Mouse (Mus musculus) c-Kit-positive CD71-positive TER-119-positive erythroid progenitor cells, embryonic 14.5 days (primary cell): ENCODE measurements around the gene Gatad1.
"Not testable (repeated sequence)": the region's sequence is repeated elsewhere in the genome, so short reads cannot be mapped to it uniquely, and the experiment has no call there.

Experiments
- DNase-seq: peaks from one replicate; pipeline ENCODE4 v3.0.0-alpha.2; 2013; ENCODE audit warnings: low spot score

The Gatad1 gene

DNA sequence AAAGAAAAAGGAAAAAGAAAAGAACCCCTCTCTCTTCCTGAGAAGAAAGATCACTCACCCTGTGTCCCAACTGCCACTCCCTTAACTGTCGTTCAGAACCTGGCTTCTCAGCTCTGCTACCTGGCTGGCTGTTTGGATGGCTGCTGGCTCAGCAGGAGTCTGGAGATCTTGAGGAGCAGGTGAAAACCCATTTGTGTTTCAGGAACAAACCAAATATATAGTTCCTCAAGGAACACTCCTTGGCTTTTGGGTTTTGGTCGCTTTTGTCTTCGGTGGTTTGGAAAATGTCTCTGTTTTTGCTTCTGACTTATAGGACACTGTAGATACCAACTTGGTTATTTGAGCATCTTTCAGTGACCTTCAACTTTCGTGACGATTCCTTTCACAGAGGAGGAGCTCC lies at the start of gene Gatad1:
Gene Gatad1 (minus strand): TSS at position 101 of the 400 bp plus-strand sequence.
- no peak for DNase-seq

DNA sequence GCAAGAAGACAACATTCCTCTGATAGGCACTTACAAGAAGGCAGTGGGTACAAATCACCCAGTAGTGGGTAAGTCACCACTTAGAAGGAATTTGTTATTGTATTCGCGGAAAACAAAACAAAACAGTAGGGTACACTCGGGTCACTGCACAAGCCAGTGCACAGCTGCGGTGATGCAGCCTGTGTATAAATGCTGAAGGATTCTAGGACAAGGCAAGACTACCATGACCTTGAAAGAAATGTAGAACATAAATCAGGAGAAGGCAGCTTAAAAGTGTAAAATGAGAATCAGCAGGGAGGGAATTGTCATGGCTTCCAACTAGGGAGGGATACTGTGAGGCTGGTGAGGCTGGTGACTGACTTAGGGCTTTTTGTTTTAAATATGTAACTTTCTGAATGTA lies 45.2 kb upstream of the Gatad1 start:
- DNase-seq = no peak

DNA sequence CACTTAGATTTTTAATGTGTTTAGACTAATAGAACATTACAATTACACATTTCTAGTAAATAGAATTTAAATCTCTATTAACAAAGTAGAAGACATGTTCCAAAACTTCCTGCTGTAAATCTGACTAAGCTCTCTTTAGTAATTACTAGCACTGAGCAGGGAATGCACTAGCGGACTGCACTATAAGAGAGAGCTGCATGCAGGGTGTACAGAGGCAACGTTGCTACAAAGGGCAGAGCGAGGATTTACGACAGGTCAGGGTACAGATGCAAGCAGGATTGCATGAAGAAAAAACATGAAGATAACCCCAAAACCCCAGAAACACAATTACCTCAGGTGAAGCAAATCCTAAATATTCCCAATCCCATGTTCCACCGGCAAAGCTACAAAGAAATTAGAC lies 43.0 kb upstream of the Gatad1 start:
- no peak for DNase-seq

DNA sequence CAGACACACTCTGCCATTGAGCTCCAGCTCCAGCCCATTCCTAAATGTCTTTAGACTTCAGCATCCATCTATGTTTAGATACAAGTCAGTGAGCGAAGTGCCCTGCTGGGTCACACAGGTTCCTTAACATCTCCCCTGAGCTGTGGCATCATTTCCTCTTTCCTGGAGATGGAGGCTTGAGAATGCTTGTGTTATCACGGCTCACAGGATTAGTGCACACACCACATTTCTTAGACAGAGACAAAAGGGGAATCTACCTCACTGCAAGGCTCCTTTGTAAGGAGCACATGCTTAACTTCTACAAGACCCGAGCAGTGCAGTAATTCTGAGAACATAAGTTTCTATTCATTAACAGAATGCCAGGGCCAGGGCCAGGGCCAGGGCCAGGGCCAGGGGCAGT lies 39.0 kb upstream of the Gatad1 start:
- no peak for DNase-seq

DNA sequence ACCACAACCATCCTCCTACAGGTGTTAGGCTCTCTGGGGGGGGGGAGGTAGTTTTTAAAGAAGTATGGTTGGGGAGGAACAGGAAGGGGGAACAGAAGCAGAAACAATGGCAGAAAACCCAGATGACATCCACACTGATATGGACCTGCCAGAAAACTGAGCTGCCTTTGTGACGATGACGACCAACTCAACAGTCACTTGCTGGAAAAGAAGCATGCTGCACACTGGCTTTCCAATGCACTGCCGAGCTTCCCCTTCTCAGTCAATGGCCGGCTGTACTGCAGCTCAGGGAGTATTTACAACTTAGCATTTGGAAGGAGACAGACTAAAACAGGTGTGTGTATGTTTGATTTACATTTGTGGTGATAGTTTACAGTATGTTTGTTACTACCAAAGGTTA lies 38.2 kb upstream of the Gatad1 start:
- no peak for DNase-seq

DNA sequence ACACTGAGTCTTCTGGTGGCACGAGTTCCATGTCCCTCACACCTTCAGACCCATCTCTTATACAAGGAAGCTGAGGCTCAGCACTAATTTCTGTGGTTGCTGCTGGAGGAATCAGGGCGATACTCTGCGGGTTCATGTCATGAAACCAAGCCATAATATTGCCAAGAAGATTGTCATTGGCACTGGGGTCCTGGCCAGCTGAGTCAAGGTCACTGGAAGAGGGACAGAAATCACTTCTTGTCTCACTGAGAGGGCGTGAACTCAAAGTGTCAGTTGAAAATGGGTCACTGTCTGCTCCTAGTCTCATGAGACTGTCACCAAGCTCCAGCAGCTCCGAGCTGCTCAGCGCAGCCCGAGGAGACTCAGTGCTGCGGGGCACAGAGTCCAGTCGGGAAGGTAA lies 36.0 kb upstream of the Gatad1 start:
- no peak for DNase-seq

DNA sequence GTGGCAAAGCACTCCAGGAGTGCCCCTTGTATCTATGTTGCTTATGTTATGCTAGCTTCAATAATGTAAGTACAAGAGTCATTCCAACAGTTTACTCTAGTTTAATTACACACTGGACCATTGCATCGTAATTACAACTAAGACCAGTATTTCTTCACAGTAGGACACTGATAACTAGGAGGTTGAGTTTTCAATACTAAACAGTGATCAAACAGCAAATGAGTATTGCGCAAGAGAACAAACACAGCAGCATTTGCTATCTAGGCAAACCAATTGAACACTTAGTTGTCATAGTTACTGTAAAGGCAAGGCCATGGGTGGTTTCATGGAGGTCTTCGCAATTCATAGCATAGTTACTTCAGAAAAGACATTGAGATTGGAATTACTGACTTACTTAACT lies 34.3 kb upstream of the Gatad1 start:
- DNase-seq = no peak

DNA sequence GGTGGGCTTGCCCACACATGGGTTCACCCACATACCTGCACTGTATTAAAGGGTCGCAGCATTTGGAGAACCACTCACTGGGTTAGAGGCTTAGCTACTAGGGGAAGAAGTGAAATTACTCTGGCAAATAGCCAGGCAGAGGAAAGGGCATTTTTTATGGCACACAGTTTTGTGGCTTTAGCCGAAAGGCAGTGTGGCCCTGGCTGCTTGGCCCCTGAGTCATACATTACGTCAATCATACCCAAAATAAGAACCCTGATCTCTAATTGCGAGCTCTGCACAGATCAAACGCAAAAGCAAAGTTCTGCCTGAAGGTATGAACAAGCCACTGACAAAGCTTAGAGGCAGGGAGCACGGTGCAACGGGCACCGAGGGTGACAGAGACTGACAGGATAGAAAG lies 31.3 kb upstream of the Gatad1 start:
- no peak for DNase-seq

DNA sequence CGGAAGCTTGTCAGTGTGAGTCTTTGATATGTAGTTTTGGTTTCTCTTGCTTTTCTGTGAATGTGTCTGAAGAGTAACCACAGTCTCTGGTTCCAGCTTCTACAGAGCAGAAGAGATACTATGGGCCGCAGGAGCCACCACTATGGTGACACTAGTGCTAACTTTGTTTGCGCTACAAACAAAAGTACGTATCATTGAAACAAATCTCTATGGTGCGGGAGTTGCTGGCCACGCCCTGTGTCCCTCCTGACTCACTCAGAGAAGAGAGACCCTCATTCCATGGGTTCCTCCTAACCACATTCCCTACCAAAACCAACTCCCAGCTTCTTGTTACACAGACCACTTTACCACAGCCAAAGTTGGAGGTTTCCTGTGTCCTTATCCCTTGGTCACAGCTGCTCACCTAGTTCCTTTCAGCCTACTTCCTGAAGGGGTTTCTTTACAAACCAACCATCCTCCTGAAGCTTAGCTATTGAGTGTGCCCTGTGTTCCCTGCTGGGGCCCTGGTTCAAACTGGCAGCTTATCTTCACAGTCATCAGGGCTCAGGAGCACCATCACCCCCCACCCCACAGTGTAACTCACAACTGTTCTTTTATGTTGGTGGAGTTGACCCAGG lies 13.1 kb upstream of the Gatad1 start:
- DNase-seq = no peak

DNA sequence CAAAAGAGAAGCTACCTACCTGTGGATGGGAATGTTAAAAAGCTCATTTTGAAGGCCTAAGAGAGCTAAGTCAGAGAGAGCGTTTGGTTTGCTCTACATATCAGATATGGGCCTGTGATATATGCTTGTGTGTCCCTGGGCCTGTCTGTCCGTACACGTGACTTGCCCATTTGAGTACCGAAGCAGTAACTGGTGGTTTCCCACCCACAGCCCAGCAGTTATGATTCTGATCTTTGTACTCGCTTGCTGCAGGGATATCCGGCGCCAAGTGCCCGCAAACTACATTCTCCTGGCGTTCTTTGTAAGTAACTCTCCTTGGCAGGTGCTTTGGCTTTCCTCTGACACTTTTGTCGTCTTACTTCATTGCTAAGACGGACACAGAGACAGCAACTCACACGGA lies 9.6 kb upstream of the Gatad1 start:
- DNase-seq = no peak

DNA sequence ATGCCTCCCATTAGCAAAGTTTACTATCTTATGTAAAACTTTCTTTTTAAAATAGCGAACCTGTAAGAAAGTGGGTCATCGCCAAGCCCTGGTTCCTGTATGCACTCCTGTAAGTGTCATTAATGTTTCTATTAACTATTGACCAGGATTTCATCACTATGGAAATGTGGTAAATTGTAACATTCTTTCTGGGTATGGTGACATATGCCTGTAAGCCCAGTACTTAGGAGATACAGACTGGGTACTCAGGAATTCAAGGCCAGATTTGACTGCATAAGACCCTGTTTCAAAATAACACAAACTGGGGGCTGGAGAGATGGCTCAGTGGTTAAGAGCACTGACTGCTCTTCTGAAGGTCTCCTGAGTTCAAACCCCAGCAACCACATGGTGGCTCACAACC lies 8.2 kb upstream of the Gatad1 start:
- DNase-seq = no peak

DNA sequence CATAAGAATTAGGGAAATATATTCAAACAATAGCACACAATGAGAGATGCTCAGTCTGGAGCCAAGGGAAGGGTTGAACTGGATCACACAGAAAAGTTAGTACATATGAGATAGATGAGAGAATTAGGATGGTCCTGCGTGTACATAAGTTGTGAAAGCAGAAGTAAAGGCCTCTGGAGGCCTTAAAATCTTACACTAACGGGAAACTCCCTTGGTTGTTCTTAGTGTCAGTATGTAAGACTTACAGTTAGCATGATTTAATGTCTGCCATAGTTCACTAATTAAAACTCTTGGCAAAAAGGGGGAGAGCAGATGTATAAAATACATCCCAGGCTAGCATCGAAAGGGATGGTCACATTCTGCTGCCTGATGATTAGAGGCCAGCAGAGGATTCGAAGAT lies 3.2 kb downstream of the Gatad1 start:
- no peak for DNase-seq

DNA sequence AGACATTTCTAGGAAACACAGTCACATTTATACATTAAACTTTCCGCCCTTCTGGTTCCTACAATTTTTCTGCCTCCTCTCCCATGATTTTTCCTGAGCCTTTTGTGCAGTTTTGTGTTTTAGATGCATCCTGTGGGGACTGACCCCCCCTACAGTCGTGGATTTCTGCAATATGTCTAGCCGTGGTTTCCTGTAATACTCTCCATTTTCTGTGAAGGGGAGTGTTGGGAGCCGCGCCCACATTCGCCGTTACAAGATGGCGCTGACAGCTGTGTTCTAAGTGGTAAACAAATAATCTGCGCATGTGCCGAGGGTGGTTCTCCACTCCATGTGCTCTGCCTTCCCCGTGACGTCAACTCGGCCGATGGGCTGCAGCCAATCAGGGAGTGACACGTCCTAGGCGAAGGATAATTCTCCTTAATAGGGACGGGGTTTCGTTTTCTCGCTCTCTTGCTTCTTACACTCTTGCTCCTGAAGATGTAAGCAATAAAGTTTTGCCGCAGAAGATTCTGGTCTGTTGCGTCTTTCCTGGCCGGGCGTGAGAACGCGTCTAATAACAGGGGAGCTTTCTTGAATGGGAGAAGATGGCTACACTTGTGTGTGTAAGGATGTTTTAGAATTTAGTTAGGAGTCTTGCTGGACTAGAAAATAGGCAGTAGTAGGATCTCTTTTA lies 3.9 kb downstream of the Gatad1 start:
- DNase-seq = not testable (repeated sequence)

DNA sequence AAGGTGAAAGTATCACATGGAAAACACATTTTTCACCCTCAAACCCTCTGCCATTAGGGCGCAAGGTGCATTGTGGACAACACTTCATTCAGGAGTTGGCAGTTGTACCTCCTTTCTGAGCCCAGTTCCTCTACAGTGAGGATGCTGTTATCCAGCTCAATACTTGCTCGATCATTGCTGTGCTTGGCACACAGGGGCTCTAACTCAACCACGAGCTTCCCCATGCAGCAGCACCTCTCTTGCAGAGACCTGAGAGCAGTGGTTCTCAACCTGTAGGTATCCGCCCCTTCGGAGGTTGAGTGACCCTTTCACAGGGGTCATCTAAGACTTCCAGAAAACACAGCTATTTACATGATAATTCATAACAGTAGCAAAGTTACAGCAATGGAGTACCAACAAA lies 5.4 kb downstream of the Gatad1 start:
- no peak for DNase-seq

DNA sequence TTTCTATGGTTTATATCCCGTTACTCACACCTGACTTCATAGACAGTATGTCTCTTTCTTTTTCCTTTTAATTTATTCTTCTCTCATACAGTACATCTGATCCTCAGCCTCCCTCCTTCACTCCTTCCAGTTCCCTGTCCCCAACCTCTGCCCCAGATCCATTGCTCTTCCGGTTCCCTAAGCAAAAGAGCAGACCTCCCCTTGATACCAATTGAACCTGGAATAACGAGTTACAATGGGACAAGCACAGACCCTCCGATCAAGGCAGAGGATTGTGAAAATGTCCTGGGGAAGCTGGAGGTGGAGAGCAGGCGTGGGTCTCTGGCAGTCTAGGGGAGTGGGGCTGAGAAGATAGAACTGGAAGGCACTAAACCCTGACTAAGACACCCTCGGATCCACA lies 6.1 kb downstream of the Gatad1 start, which contains the start of gene Tmbim7:
Gene Tmbim7 (plus strand): TSS at position 301 of the 400 bp plus-strand sequence.
- no peak for DNase-seq

DNA sequence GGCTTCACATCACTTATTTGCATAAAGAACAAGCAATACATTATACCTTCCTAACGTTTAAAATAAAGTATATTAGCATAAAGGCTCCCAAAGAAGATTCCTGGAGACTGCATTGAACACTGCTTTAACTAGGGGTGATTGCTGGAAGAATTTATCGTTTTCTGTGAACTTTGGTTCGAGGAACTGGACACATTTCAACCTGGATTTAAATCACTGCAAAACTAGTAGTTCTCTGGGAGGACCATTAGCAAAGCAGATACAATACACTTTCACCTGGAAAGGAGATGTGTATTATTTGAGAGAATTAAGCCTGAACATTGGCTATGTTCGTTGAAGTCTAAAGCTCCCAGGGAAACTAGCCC lies 8.2 kb downstream of the Gatad1 start:
- DNase-seq = no peak

DNA sequence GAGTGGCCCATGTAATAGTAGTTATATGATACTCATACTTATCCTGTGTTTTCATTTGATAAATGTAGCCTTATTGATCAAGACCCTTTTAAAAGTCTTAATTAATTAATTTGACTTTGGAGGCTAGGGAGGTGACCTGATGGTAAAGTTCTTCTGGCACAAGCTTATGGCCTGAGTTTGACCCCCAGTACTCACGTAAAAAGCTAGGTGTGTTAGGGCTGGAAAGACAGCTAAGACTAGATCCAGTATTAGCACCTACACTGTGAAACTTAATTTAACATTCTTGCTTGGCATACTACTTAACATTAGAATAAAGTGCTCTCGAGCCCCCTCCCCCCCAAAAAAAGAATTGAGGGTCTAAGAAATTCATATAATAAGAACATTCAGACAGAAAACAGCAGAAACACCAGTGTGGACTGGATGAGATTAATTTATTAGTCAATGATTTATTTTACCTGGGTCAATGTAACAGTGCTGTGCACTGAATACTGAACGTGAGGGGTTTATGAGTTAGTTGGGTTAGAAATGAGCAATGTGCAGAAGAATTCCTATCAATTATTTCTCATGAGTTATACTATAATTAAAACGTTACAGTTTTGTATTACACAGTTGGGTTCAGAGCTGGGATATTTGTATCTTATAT lies 8.7 kb downstream of the Gatad1 start:
- no peak for DNase-seq

DNA sequence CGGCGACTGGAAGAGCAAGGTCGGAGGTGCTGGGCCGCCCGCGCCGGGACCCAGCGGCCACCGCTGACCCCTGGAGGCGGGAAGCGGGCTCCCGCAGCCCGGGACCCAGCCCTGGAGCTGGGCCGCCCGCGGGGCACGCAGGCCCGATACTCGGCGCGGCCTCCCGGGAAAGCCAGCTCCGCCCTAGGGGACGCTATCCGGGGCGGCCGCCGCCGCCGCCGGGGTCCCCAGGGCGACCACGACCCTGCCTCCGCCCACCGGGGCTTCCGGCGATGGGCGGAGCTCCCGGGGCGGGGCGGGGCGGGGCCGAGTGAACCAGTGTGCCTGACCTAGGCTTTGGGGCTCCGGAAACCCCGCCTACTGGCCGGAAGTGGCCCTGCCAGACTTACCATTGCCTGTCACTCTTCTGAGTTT lies 9.3 kb downstream of the Gatad1 start:
- peak; percentile 86 for DNase-seq

DNA sequence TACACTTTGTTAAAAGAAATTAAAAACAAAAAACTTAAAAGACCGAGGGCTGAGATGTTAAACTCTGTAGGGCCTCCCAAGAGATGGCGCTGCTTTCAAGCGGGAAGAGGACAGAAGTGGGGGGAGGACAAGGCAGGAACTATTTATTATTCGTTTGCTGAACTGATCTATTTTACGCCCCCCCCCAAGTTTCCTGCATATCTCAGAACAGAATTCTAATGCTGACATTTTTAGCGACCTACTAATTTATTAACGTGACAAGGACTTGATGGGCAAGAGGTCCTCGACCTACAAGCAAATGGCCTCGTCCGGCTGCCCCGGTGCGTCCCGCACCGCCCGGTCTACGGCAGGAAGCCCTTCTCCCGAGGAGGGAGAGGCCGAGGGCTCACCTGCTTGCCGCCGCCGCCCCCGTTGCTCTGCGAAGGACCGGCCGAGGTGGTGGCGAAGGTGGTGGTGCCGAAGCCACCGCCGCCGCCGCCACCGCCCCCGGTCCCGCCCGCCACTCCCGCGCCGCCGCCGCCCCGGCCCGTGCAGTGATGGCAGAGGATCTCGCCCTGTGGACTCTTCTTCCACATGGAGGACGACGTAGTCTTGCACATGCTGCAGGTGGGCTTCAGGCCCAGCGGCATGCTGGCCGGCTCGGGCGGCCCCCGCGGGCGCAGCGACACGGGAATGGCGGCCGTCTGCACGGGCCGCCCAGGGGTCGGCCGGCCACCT lies 9.8 kb downstream of the Gatad1 start:
- DNase-seq = peak; percentile 64

DNA sequence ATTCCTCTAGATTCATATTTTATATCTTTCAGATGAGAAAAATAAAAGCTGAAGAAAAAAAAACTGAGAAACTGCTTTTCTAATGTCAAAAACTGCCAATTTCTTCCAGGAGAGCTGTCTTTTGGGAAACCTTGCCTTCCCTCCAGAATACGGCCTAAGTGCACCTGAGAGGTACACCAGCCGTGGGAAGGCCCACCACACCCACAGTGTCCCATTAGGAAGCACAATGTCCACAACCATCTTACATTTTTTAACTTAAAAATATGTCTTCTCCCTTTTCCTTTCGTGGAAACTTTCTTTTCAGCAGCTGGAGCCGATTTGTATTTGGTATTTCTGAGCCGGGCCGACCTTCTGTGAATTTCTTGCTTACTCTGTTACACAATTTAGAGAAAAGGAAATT lies 10.4 kb downstream of the Gatad1 start:
- peak; percentile 27 for DNase-seq

DNA sequence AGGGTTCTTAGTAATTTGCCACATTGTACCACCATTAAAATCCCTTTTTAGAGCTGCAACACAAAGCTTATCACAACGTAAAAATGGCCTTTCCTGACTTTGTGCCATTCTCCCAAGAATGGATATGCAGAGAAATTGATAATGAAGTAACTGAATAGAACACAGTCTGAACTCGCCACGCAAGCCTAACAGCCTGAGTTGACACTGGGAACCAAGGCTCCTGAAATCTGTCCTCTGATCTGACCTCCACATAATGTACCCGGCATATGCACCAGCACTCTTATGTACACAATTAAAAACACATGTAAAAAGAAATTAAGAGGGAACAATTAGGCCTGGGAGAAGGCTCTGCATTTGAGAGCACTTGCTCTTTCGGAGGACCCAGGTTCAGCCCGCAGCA lies 11.7 kb downstream of the Gatad1 start:
- DNase-seq = no peak

DNA sequence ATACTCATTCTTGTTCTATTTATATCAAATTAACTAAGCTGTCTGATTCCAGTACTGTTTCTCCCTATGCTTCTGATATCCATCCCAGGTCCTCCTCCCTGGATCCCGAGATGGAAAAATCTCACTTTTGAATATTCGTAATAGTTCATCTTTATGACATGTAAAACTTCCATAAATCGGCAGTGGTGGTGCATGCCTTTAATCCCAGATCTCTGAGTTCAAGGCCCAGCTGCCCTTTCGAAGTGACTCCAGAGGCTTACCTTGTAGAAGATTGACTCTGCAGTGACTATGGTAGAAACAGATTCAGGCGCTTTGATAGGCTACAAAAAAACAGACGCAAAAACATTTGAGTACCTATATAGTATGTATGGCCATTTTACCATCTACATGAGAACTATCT lies 12.4 kb downstream of the Gatad1 start:
- no peak for DNase-seq

DNA sequence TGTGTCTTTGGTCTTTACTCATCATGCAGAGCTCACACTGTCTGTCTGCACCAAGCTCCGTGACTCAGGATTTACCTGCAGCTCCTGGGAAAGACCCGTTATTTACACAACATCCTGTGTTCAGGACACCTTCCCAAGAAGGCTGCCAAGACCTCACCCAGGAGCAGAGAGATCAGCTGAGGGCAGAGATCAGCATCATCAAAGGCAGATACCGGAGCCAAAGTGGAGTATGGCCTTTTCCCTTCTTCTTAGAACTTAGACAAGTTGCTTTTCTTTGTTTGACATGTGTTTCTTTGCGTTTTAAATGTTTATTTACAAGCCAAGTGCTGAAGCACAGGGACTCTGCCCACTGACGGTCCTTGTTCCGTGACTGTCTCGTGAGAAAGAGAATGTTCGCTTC lies 21.7 kb downstream of the Gatad1 start:
- DNase-seq = no peak
